Mouse (Mus musculus) heart, postnatal 0 days (tissue): ENCODE results near the gene Syk.

Experiments used
- CTCF ChIP-seq: IDR thresholded peaks from 2 replicates; pipeline ENCODE4 v1.5.1; 2016; ENCODE audit warnings: antibody characterized with exemption, control low read depth, low read depth
- EP300 ChIP-seq: IDR thresholded peaks from 2 replicates; pipeline ENCODE4 v1.6.1; 2016; ENCODE audit warnings: antibody characterized with exemption, low read depth

GRCm38 (mm10) chr13:52605006-52605405 lies 22.0 kb downstream of the Syk start:
- no peak for TF ChIP-seq CTCF
- no peak for TF ChIP-seq EP300
